Mouse (Mus musculus): Measurements from ENCODE around the gene Shb. TPM values are rescaled to one million over a fixed set of nuclear protein-coding genes. Genes with fewer than 3 reads are reported as not detected.
A peak's percentile ranks its signal among the peaks of the same experiment; 100 is the strongest.

Shb gene
- polyA plus RNA-seq, 1 experiment = 46.3 TPM

DNA sequence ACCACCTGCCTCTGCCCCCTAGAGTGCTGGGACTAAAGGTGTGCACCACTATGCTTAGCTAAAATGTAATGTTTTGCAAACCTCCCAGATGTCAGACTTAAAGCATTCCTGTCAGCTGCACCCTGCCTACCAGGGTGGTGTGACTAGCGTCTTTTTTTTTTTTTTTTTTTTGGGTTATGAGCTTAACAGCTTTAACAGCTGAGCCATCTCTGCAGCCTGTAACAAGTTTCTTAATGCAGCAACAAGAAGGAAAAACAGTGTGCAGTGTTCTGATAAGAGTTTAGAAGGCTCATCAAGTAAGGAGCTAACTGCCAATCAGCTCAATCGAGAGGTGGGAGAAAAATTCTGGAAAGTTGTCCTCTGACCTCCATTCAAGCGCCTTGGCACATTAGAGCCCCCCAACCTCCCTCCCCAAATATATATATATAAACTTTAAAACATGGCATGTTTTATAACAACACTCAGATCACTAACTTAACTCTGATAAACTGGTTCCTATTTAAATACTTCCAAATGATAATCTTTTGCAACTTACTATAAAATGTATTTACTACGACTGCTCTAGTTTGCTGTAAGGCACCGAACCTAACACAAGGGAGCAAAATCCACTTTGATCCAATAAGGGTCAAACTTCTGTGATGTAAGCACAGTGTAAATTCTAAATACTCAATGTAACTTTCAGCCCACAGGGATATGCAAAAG is 125.1 kb downstream of the Shb start:
- Histone ChIP-seq H3ac (ENCODE audit: control insufficient read depth, insufficient read length) (no peak overlapping the region), H3K27me3 (ENCODE audit: control insufficient read depth, insufficient read depth, insufficient read length) (no peaks in the 10 kb centered on the region), H3K79me2 (ENCODE audit: control insufficient read depth, insufficient read depth) (peaks cover 41% of the 10 kb centered on the region), H3K4me3 (peak overlapping the region; percentile 56), H3K36me3 (ENCODE audit: control insufficient read depth, insufficient read depth) (peaks cover 8% of the 10 kb centered on the region), H3K4me2 (ENCODE audit: low read depth) (peak overlapping the region; percentile 90)
- TF ChIP-seq TCF3 (IDR thresholded peaks at IDR 0.05; ENCODE audit: insufficient read length, low read depth) (no peak), MYOG (IDR thresholded peaks at IDR 0.05; ENCODE audit: control insufficient read depth in 1 of 3, insufficient read depth in 1 of 3, insufficient read length in 2 of 3, low read depth in 2 of 3) (no peak), POLR2AphosphoS2 (IDR thresholded peaks at IDR 0.05; ENCODE audit: insufficient read length, low read depth) (no peak), MAX (IDR thresholded peaks at IDR 0.05; ENCODE audit: low read depth) (no peak), SRF (IDR thresholded peaks at IDR 0.05; ENCODE audit: control insufficient read depth, insufficient read length, low read depth) (no peak), MYOD1 (IDR thresholded peaks at IDR 0.05; ENCODE audit: control insufficient read depth in 1 of 3, insufficient read length in 2 of 3, low read depth in 2 of 3) (no peak), CEBPB (IDR thresholded peaks at IDR 0.05; ENCODE audit: insufficient read depth, poor library complexity, severe bottlenecking) (no peak), POLR2A (IDR thresholded peaks at IDR 0.05; ENCODE audit: insufficient read length, low read depth) (no peak)

DNA sequence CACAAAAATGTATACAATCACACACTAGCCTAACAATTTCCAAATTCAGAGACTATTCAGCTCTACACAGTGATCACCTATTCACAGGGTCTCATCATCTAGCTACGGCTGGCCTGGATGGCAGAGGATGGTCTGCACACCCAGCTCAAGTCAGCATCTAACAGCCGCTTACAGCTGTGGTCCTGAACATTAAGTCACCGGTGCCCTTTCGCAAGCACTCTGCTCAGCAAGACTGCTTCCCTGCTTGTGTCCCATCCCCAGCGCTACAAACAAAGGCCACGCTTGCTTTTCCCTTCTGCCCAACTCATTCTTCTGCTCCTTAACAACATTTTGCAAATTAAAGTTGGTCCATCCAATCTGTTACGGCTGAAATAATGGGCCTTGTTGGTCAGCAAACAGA is 125.9 kb downstream of the Shb start:
- Histone ChIP-seq H3K79me2 (ENCODE audit: control insufficient read depth, insufficient read depth) (peaks cover 47% of the 10 kb centered on the region), H3K4me2 (ENCODE audit: low read depth) (no peak overlapping the region), H3K36me3 (ENCODE audit: control insufficient read depth, insufficient read depth) (peaks cover 12% of the 10 kb centered on the region), H3K4me3 (no peak overlapping the region), H3K27me3 (ENCODE audit: control insufficient read depth, insufficient read depth, insufficient read length) (no peaks in the 10 kb centered on the region), H3ac (ENCODE audit: control insufficient read depth, insufficient read length) (no peak overlapping the region)
- no peak for TF ChIP-seq SRF (IDR thresholded peaks at IDR 0.05; ENCODE audit: control insufficient read depth, insufficient read length, low read depth)
- TF ChIP-seq CEBPB (IDR thresholded peaks at IDR 0.05; ENCODE audit: insufficient read depth, poor library complexity, severe bottlenecking) = no peak
- no peak for TF ChIP-seq USF1 (IDR thresholded peaks at IDR 0.05; ENCODE audit: low read depth)
- no peak for TF ChIP-seq TCF3 (IDR thresholded peaks at IDR 0.05; ENCODE audit: insufficient read length, low read depth)
- TF ChIP-seq POLR2A (IDR thresholded peaks at IDR 0.05; ENCODE audit: insufficient read length, low read depth) = no peak
- no peak for TF ChIP-seq POLR2AphosphoS2 (IDR thresholded peaks at IDR 0.05; ENCODE audit: insufficient read length, low read depth)
- TF ChIP-seq E2F4 (IDR thresholded peaks at IDR 0.05; ENCODE audit: insufficient read depth) = no peak
- no peak for TF ChIP-seq MYOD1 (IDR thresholded peaks at IDR 0.05; ENCODE audit: control insufficient read depth in 1 of 3, insufficient read length in 2 of 3, low read depth in 2 of 3)
- no peak for TF ChIP-seq MYOG (IDR thresholded peaks at IDR 0.05; ENCODE audit: control insufficient read depth in 1 of 3, insufficient read depth in 1 of 3, insufficient read length in 2 of 3, low read depth in 2 of 3)
- TF ChIP-seq REST (IDR thresholded peaks at IDR 0.05; ENCODE audit: insufficient read depth, insufficient read length) = no peak

DNA sequence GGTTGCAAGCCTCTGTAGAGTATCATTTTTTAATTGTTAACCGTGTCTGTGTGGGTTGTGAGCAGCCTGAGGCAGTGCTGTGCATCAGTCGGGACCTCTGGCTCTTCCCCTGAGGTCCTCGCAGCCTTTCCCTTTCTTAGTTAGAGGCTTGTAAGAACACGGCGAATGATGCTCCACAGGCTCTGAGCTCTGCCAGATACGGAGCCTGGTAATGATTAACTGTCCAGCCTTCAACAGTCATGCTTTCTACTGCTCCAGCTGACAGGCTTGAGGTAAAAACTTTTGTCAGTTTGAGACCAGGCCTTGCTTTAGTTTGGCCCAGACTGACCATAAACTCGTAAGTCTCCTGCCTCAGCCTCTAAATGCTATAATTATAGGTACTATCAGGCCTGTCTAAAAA is 127.0 kb downstream of the Shb start:
- Histone ChIP-seq H3ac (ENCODE audit: control insufficient read depth, insufficient read length) (no peak overlapping the region), H3K79me2 (ENCODE audit: control insufficient read depth, insufficient read depth) (peaks cover 52% of the 10 kb centered on the region), H3K4me3 (no peak overlapping the region), H3K27me3 (ENCODE audit: control insufficient read depth, insufficient read depth, insufficient read length) (no peaks in the 10 kb centered on the region), H3K4me2 (ENCODE audit: low read depth) (no peak overlapping the region), H3K36me3 (ENCODE audit: control insufficient read depth, insufficient read depth) (peaks cover 12% of the 10 kb centered on the region)
- TF ChIP-seq MAX (IDR thresholded peaks at IDR 0.05; ENCODE audit: low read depth) (no peak), POLR2A (IDR thresholded peaks at IDR 0.05; ENCODE audit: insufficient read length, low read depth) (no peak), CEBPB (IDR thresholded peaks at IDR 0.05; ENCODE audit: insufficient read depth, poor library complexity, severe bottlenecking) (no peak), MYOG (IDR thresholded peaks at IDR 0.05; ENCODE audit: control insufficient read depth in 1 of 3, insufficient read depth in 1 of 3, insufficient read length in 2 of 3, low read depth in 2 of 3) (no peak), MYOD1 (IDR thresholded peaks at IDR 0.05; ENCODE audit: control insufficient read depth in 1 of 3, insufficient read length in 2 of 3, low read depth in 2 of 3) (no peak), TCF12 (IDR thresholded peaks at IDR 0.05; ENCODE audit: insufficient read depth, poor library complexity, severe bottlenecking) (no peak), E2F4 (IDR thresholded peaks at IDR 0.05; ENCODE audit: insufficient read depth) (no peak), TCF3 (IDR thresholded peaks at IDR 0.05; ENCODE audit: insufficient read length, low read depth) (no peak), SRF (IDR thresholded peaks at IDR 0.05; ENCODE audit: control insufficient read depth, insufficient read length, low read depth) (no peak), REST (IDR thresholded peaks at IDR 0.05; ENCODE audit: insufficient read depth, insufficient read length) (no peak), USF1 (IDR thresholded peaks at IDR 0.05; ENCODE audit: low read depth) (no peak), POLR2AphosphoS2 (IDR thresholded peaks at IDR 0.05; ENCODE audit: insufficient read length, low read depth) (no peak)

DNA sequence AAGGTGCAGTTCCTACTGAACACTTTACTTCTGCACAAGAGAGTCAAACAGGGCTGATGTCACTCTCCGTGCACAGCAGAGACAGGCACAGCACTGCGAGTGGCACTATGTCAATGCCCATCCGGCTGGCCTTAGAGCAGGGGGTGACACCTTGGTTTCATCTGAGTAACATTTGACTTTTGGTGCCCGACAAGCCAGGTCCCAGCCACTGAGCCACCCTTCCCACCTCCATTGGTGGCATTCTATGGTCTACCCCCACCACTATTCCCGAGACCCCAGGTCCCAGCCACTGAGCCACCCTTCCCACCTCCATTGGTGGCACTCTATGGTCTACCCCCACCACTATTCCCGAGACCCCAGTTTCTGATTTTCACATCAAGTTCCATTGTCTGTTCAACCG is 128.2 kb downstream of the Shb start:
- peaks cover 16% of the 10 kb centered on the region for H3K36me3 ChIP-seq (ENCODE audit: control insufficient read depth, insufficient read depth)
- no peaks in the 10 kb centered on the region for H3K27me3 ChIP-seq (ENCODE audit: control insufficient read depth, insufficient read depth, insufficient read length)
- H3ac ChIP-seq (ENCODE audit: control insufficient read depth, insufficient read length) = no peak overlapping the region
- no peak for TF ChIP-seq MAX (IDR thresholded peaks at IDR 0.05; ENCODE audit: low read depth)
- no peak for TF ChIP-seq MYOD1 (IDR thresholded peaks at IDR 0.05; ENCODE audit: control insufficient read depth in 1 of 3, insufficient read length in 2 of 3, low read depth in 2 of 3)
- no peak for TF ChIP-seq USF1 (IDR thresholded peaks at IDR 0.05; ENCODE audit: low read depth)
- no peak for TF ChIP-seq SRF (IDR thresholded peaks at IDR 0.05; ENCODE audit: control insufficient read depth, insufficient read length, low read depth)
- no peak for TF ChIP-seq TCF12 (IDR thresholded peaks at IDR 0.05; ENCODE audit: insufficient read depth, poor library complexity, severe bottlenecking)
- TF ChIP-seq CEBPB (IDR thresholded peaks at IDR 0.05; ENCODE audit: insufficient read depth, poor library complexity, severe bottlenecking) = no peak
- TF ChIP-seq REST (IDR thresholded peaks at IDR 0.05; ENCODE audit: insufficient read depth, insufficient read length) = no peak
- no peak for TF ChIP-seq E2F4 (IDR thresholded peaks at IDR 0.05; ENCODE audit: insufficient read depth)
- TF ChIP-seq TCF3 (IDR thresholded peaks at IDR 0.05; ENCODE audit: insufficient read length, low read depth) = no peak
- no peak for TF ChIP-seq MYOG (IDR thresholded peaks at IDR 0.05; ENCODE audit: control insufficient read depth in 1 of 3, insufficient read depth in 1 of 3, insufficient read length in 2 of 3, low read depth in 2 of 3)
- TF ChIP-seq POLR2A (IDR thresholded peaks at IDR 0.05; ENCODE audit: insufficient read length, low read depth) = no peak
- TF ChIP-seq POLR2AphosphoS2 (IDR thresholded peaks at IDR 0.05; ENCODE audit: insufficient read length, low read depth) = no peak
- H3K4me2 ChIP-seq (ENCODE audit: low read depth) = no peak overlapping the region
- peaks cover 52% of the 10 kb centered on the region for H3K79me2 ChIP-seq (ENCODE audit: control insufficient read depth, insufficient read depth)
- H3K4me3 ChIP-seq = no peak overlapping the region

Measured in myocyte (in vitro differentiated cells).